Mouse (Mus musculus) right cerebral cortex, postnatal 10 days (tissue): ENCODE measurements around the gene Cdcp1.

ENCODE experiments used
- DNase-seq, 2 experiments: peaks; one replicate each; pipeline ENCODE4 v3.0.0; 2021; ENCODE audit warnings: low spot score in 2 of 2

Cdcp1 gene

GRCm38 (mm10) chr9:123207895-123208294 is 7.9 kb downstream of the Cdcp1 start:
- no peak for DNase-seq

GRCm38 (mm10) chr9:123206948-123207347 is 8.9 kb downstream of the Cdcp1 start:
- DNase-seq, result no peak

- no peak for DNase-seq
These were observed 9.3 kb downstream of the Cdcp1 start for GRCm38 (mm10) chr9:123206526-123206925.

GRCm38 (mm10) chr9:123200116-123200515 is 15.7 kb downstream of the Cdcp1 start:
- DNase-seq, result no peak

- no peak for DNase-seq
These were observed 27.6 kb downstream of the Cdcp1 start for GRCm38 (mm10) chr9:123188271-123188670.

- DNase-seq, result no peak
These were observed 28.2 kb downstream of the Cdcp1 start for GRCm38 (mm10) chr9:123187589-123187988.

GRCm38 (mm10) chr9:123186151-123186550 is 29.7 kb downstream of the Cdcp1 start:
- DNase-seq, result no peak

GRCm38 (mm10) chr9:123185546-123185945 is 30.3 kb downstream of the Cdcp1 start:
- no peak for DNase-seq

- peak in 1 of 2 experiments; percentile 29 for DNase-seq
These were observed 32.6 kb downstream of the Cdcp1 start for GRCm38 (mm10) chr9:123183226-123183625.

GRCm38 (mm10) chr9:123180003-123180402 is 35.8 kb downstream of the Cdcp1 start:
- DNase-seq, result no peak

- no peak for DNase-seq
These were observed 38.3 kb downstream of the Cdcp1 start for GRCm38 (mm10) chr9:123177380-123178048.

- no peak for DNase-seq
These were observed 41.5 kb downstream of the Cdcp1 start for GRCm38 (mm10) chr9:123174356-123174755.

- no peak for DNase-seq
These were observed 42.1 kb downstream of the Cdcp1 start for GRCm38 (mm10) chr9:123173760-123174159.

- no peak for DNase-seq
These were observed 49.9 kb downstream of the Cdcp1 start for GRCm38 (mm10) chr9:123165781-123166443.

GRCm38 (mm10) chr9:123162985-123163694 is 52.7 kb downstream of the Cdcp1 start:
- DNase-seq, result no peak

- no peak for DNase-seq
These were observed 54.0 kb downstream of the Cdcp1 start for GRCm38 (mm10) chr9:123161792-123162191.

- DNase-seq, result peak; percentile 83 to 86
These were observed 56.5 kb downstream of the Cdcp1 start for GRCm38 (mm10) chr9:123159330-123159729.

- peak in 1 of 2 experiments; percentile 49 for DNase-seq
These were observed 57.6 kb downstream of the Cdcp1 start for GRCm38 (mm10) chr9:123158125-123158836.

- DNase-seq, result peak; percentile 32 to 36
These were observed 58.1 kb downstream of the Cdcp1 start for GRCm38 (mm10) chr9:123157699-123158098.

GRCm38 (mm10) chr9:123156910-123157361 is 58.9 kb downstream of the Cdcp1 start:
- peak; percentile 70 for DNase-seq

GRCm38 (mm10) chr9:123153121-123153520 is 62.7 kb downstream of the Cdcp1 start:
- no peak for DNase-seq

GRCm38 (mm10) chr9:123152026-123152425 is 63.8 kb downstream of the Cdcp1 start:
- no peak for DNase-seq
